Mouse (Mus musculus): ENCODE results near the gene Usp36. TPM values are rescaled to one million over a fixed set of nuclear protein-coding genes. Genes with fewer than 3 reads are reported as not detected.

The Usp36 gene
- polyA plus RNA-seq, 1 experiment from 2014 or later: 20.2 TPM

- no peak overlapping the region for H3K4me2 ChIP-seq (ENCODE audit: low read length)
- H3K4me1 ChIP-seq (replicated peaks; ENCODE audit: control insufficient read depth, insufficient read depth, low read length): no peaks in the 10 kb centered on the region
- H3K27ac ChIP-seq (ENCODE audit: low read length): no peak overlapping the region
- H3K9ac ChIP-seq (replicated peaks; ENCODE audit: low read depth, low read length): no peak overlapping the region
- no peak overlapping the region for H3K4me3 ChIP-seq (replicated peaks; ENCODE audit: low read length)
- peaks cover 33% of the 10 kb centered on the region for H3K36me3 ChIP-seq (ENCODE audit: control insufficient read depth, insufficient read depth)
- H3K27me3 ChIP-seq (replicated peaks; ENCODE audit: control insufficient read depth, insufficient read depth, low read length): no peaks in the 10 kb centered on the region
- WGBS: 94% methylated on average over 11 of the region's 11 CpGs
- ATAC-seq: no peak
- H3K9me3 ChIP-seq (ENCODE audit: control insufficient read depth, low read length): no peaks in the 10 kb centered on the region
Observed at GRCm38 (mm10) chr11:118265621-118266020, 24.4 kb downstream of the Usp36 start.

- no peak overlapping the region for H3K4me2 ChIP-seq (ENCODE audit: low read length)
- H3K9ac ChIP-seq (replicated peaks; ENCODE audit: low read depth, low read length): no peak overlapping the region
- WGBS: 85% methylated on average over 5 of the region's 5 CpGs
- peaks cover 32% of the 10 kb centered on the region for H3K36me3 ChIP-seq (ENCODE audit: control insufficient read depth, insufficient read depth)
- no peaks in the 10 kb centered on the region for H3K27me3 ChIP-seq (replicated peaks; ENCODE audit: control insufficient read depth, insufficient read depth, low read length)
- no peaks in the 10 kb centered on the region for H3K9me3 ChIP-seq (ENCODE audit: control insufficient read depth, low read length)
- ATAC-seq: no peak
- no peak overlapping the region; the same call in 1 of the 2 replicates for H3K27ac ChIP-seq (ENCODE audit: low read length)
- no peaks in the 10 kb centered on the region for H3K4me1 ChIP-seq (replicated peaks; ENCODE audit: control insufficient read depth, insufficient read depth, low read length)
- no peak overlapping the region for H3K4me3 ChIP-seq (replicated peaks; ENCODE audit: low read length)
Observed at GRCm38 (mm10) chr11:118263146-118263545, 26.9 kb downstream of the Usp36 start.

DNA sequence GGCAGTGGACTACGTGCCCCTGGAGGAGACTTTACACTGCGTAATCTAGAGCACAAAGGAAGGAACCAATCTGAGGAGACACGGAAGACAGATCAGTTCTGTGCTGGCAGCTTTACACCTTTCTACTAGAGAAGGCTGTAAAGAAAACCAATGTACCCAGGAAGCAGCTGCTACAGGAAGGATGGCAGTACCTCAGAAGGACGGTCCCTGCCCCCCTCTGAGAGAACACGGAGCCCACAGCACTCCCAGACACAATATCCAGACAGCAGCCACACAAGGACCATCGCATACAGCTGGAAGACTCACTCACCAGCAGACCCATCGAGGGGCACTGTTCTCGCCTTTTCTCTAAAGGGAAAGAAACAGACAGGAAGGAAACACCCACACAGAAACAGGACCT is 30.0 kb downstream of the Usp36 start:
- Histone ChIP-seq H3K4me2 (ENCODE audit: low read length) (no peak overlapping the region), H3K4me3 (replicated peaks; ENCODE audit: low read length) (no peak overlapping the region), H3K27ac (ENCODE audit: low read length) (no peak overlapping the region), H3K27me3 (replicated peaks; ENCODE audit: control insufficient read depth, insufficient read depth, low read length) (no peaks in the 10 kb centered on the region), H3K9me3 (ENCODE audit: control insufficient read depth, low read length) (no peaks in the 10 kb centered on the region), H3K36me3 (ENCODE audit: control insufficient read depth, insufficient read depth) (peaks cover 37% of the 10 kb centered on the region), H3K4me1 (replicated peaks; ENCODE audit: control insufficient read depth, insufficient read depth, low read length) (0 out of 2 replicates have a peak, but pooled peaks cover under 1% of the 10 kb centered on the region), H3K9ac (replicated peaks; ENCODE audit: low read depth, low read length) (no peak overlapping the region)
- 92% methylated on average over 8 of the region's 8 CpGs for WGBS
- no peak for ATAC-seq

GRCm38 (mm10) chr11:118259580-118259979 is 30.5 kb downstream of the Usp36 start:
- Histone ChIP-seq H3K27me3 (replicated peaks; ENCODE audit: control insufficient read depth, insufficient read depth, low read length) (no peaks in the 10 kb centered on the region), H3K4me1 (replicated peaks; ENCODE audit: control insufficient read depth, insufficient read depth, low read length) (peaks cover 5% of the 10 kb centered on the region), H3K4me2 (ENCODE audit: low read length) (no peak overlapping the region), H3K9ac (replicated peaks; ENCODE audit: low read depth, low read length) (no peak overlapping the region), H3K27ac (ENCODE audit: low read length) (no peak overlapping the region), H3K4me3 (replicated peaks; ENCODE audit: low read length) (no peak overlapping the region), H3K36me3 (ENCODE audit: control insufficient read depth, insufficient read depth) (peaks cover 34% of the 10 kb centered on the region), H3K9me3 (ENCODE audit: control insufficient read depth, low read length) (no peaks in the 10 kb centered on the region)
- 95% methylated on average over 8 of the region's 8 CpGs for WGBS
- no peak for ATAC-seq

- H3K9me3 ChIP-seq (ENCODE audit: control insufficient read depth, low read length): no peaks in the 10 kb centered on the region
- H3K4me1 ChIP-seq (replicated peaks; ENCODE audit: control insufficient read depth, insufficient read depth, low read length): peaks cover 17% of the 10 kb centered on the region
- no peak overlapping the region for H3K4me3 ChIP-seq (replicated peaks; ENCODE audit: low read length)
- peaks cover 13% of the 10 kb centered on the region for H3K36me3 ChIP-seq (ENCODE audit: control insufficient read depth, insufficient read depth)
- 90% methylated on average over 7 of the region's 7 CpGs for WGBS
- no peaks in the 10 kb centered on the region for H3K27me3 ChIP-seq (replicated peaks; ENCODE audit: control insufficient read depth, insufficient read depth, low read length)
- H3K27ac ChIP-seq (ENCODE audit: low read length): no peak overlapping the region
- no peak for ATAC-seq
- no peak overlapping the region for H3K4me2 ChIP-seq (ENCODE audit: low read length)
- H3K9ac ChIP-seq (replicated peaks; ENCODE audit: low read depth, low read length): no peak overlapping the region
Observed at GRCm38 (mm10) chr11:118256371-118256770, 33.7 kb downstream of the Usp36 start.

GRCm38 (mm10) chr11:118254159-118254951 is 35.7 kb downstream of the Usp36 start:
- ATAC-seq: peak; percentile 87
- Histone ChIP-seq H3K9me3 (ENCODE audit: control insufficient read depth, low read length) (no peaks in the 10 kb centered on the region), H3K36me3 (ENCODE audit: control insufficient read depth, insufficient read depth) (peaks cover 11% of the 10 kb centered on the region), H3K9ac (replicated peaks; ENCODE audit: low read depth, low read length) (no peak overlapping the region), H3K27ac (ENCODE audit: low read length) (peak overlapping the region; percentile 80), H3K4me2 (ENCODE audit: low read length) (no peak overlapping the region; the same call in 1 of the 2 replicates), H3K4me3 (replicated peaks; ENCODE audit: low read length) (no peak overlapping the region), H3K27me3 (replicated peaks; ENCODE audit: control insufficient read depth, insufficient read depth, low read length) (no peaks in the 10 kb centered on the region), H3K4me1 (replicated peaks; ENCODE audit: control insufficient read depth, insufficient read depth, low read length) (peaks cover 17% of the 10 kb centered on the region)
- 18% methylated on average over 15 of the region's 15 CpGs for WGBS

GRCm38 (mm10) chr11:118253447-118254158 is 36.4 kb downstream of the Usp36 start:
- Histone ChIP-seq H3K36me3 (ENCODE audit: control insufficient read depth, insufficient read depth) (peaks cover 7% of the 10 kb centered on the region; the same call in 1 of the 2 replicates), H3K4me1 (replicated peaks; ENCODE audit: control insufficient read depth, insufficient read depth, low read length) (peaks cover 23% of the 10 kb centered on the region), H3K9me3 (ENCODE audit: control insufficient read depth, low read length) (no peaks in the 10 kb centered on the region), H3K4me2 (ENCODE audit: low read length) (no peak overlapping the region), H3K27me3 (replicated peaks; ENCODE audit: control insufficient read depth, insufficient read depth, low read length) (no peaks in the 10 kb centered on the region), H3K9ac (replicated peaks; ENCODE audit: low read depth, low read length) (no peak overlapping the region), H3K4me3 (replicated peaks; ENCODE audit: low read length) (no peak overlapping the region), H3K27ac (ENCODE audit: low read length) (peak overlapping the region; percentile 80)
- WGBS: 73% methylated on average over 7 of the region's 7 CpGs
- ATAC-seq: peak; percentile 5; the same call in 1 of the 2 replicates

- Histone ChIP-seq H3K36me3 (ENCODE audit: control insufficient read depth, insufficient read depth) (no peaks in the 10 kb centered on the region), H3K4me1 (replicated peaks; ENCODE audit: control insufficient read depth, insufficient read depth, low read length) (peaks cover 24% of the 10 kb centered on the region), H3K4me2 (ENCODE audit: low read length) (peak overlapping the region; percentile 92), H3K27ac (ENCODE audit: low read length) (peak overlapping the region; percentile 16; the same call in 1 of the 2 replicates), H3K27me3 (replicated peaks; ENCODE audit: control insufficient read depth, insufficient read depth, low read length) (no peaks in the 10 kb centered on the region), H3K9ac (replicated peaks; ENCODE audit: low read depth, low read length) (peak overlapping the region; percentile 33), H3K9me3 (ENCODE audit: control insufficient read depth, low read length) (no peaks in the 10 kb centered on the region), H3K4me3 (replicated peaks; ENCODE audit: low read length) (peak overlapping the region; percentile 91)
- 0% methylated on average over 5 of the region's 5 CpGs for WGBS
- 0 out of 2 replicates have a peak, but pooled peaks have one; percentile 1 for ATAC-seq
Observed at GRCm38 (mm10) chr11:118249012-118249383, 41.0 kb downstream of the Usp36 start.

All from forebrain, embryonic 16.5 days (tissue).